Mouse (Mus musculus): ENCODE data around the gene Caln1. TPM values are rescaled to one million over a fixed set of nuclear protein-coding genes. Genes with fewer than 3 reads are reported as not detected.

The Caln1 gene
- total RNA-seq, 2 experiments from 2014 or later: 129 to 132 TPM

- Histone ChIP-seq H3K4me3 (no peak overlapping the region), H3K27ac (no peak overlapping the region)
- no peak for DNase-seq (ENCODE audit: low spot score in 2 of 2)
- TF ChIP-seq CTCF (conservative IDR thresholded peaks at IDR 0.05): no peak
Observed at GRCm38 (mm10) chr5:130691349-130691748, 322.1 kb downstream of the Caln1 start.

GRCm38 (mm10) chr5:130699476-130699875 lies 330.2 kb downstream of the Caln1 start:
- no peak overlapping the region for H3K4me3 ChIP-seq
- no peak overlapping the region for H3K27ac ChIP-seq
- no peak for TF ChIP-seq CTCF (conservative IDR thresholded peaks at IDR 0.05)
- no peak for DNase-seq (ENCODE audit: low spot score in 2 of 2)

DNA sequence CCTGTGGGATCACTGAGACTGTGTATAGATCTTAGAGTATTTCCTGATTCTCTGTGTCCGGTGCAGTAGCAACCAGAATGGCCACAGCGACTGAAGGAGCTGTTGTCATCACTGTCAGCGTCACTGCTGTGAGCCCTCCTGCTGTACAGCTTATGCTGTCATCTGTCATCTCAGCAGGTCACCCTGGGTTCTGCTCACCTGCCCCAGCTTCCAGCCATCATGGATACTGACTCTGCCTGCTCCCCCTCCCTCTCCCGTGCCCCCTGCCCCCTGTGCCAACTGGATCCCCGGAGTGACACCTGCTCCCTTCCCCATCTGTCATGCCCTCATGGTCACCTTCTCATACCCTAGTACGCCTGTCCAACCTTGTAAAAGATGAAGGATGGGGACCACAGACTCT lies 332.5 kb downstream of the Caln1 start:
- Histone ChIP-seq H3K27ac (no peak overlapping the region), H3K4me3 (no peak overlapping the region)
- no peak for DNase-seq (ENCODE audit: low spot score in 2 of 2)
- no peak for TF ChIP-seq CTCF (conservative IDR thresholded peaks at IDR 0.05)

GRCm38 (mm10) chr5:130702361-130702760 lies 333.1 kb downstream of the Caln1 start:
- TF ChIP-seq CTCF (conservative IDR thresholded peaks at IDR 0.05): no peak
- Histone ChIP-seq H3K4me3 (no peak overlapping the region), H3K27ac (no peak overlapping the region)
- no peak for DNase-seq (ENCODE audit: low spot score in 2 of 2)

GRCm38 (mm10) chr5:130704866-130705265 lies 335.6 kb downstream of the Caln1 start:
- TF ChIP-seq CTCF (conservative IDR thresholded peaks at IDR 0.05): no peak
- Histone ChIP-seq H3K27ac (no peak overlapping the region), H3K4me3 (no peak overlapping the region)
- DNase-seq (ENCODE audit: low spot score in 2 of 2): no peak

GRCm38 (mm10) chr5:130706202-130706855 lies 337.1 kb downstream of the Caln1 start:
- no peak for TF ChIP-seq CTCF (conservative IDR thresholded peaks at IDR 0.05)
- no peak overlapping the region for H3K27ac ChIP-seq
- no peak overlapping the region for H3K4me3 ChIP-seq
- no peak for DNase-seq (ENCODE audit: low spot score in 2 of 2)

DNA sequence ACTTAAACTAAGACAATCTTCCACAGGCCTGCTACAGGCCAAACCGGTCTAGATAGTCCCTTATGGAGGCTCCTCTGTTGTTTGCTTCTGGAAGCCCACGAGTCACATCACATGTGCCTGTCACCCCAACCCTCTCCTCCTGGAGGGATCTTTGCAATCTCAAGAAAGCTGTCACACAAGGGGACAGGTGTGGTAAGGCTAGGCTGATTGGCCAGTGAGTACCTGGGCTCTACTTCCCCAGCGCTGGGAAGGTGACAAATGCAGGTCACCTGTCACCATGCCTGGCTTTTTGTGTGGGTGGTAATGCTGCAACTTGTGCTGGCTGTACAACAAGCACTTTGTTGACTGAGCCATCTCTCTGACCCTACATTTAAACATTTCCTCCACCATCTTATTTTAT lies 338.5 kb downstream of the Caln1 start:
- Histone ChIP-seq H3K27ac (no peak overlapping the region), H3K4me3 (no peak overlapping the region)
- TF ChIP-seq CTCF (conservative IDR thresholded peaks at IDR 0.05): no peak
- DNase-seq (ENCODE audit: low spot score in 2 of 2): no peak

GRCm38 (mm10) chr5:130708616-130709015 lies 339.4 kb downstream of the Caln1 start:
- no peak for TF ChIP-seq CTCF (conservative IDR thresholded peaks at IDR 0.05)
- Histone ChIP-seq H3K27ac (no peak overlapping the region), H3K4me3 (no peak overlapping the region)
- DNase-seq (ENCODE audit: low spot score in 2 of 2): no peak

GRCm38 (mm10) chr5:130711643-130712042 lies 342.4 kb downstream of the Caln1 start:
- DNase-seq (ENCODE audit: low spot score in 2 of 2): no peak
- Histone ChIP-seq H3K4me3 (no peak overlapping the region), H3K27ac (no peak overlapping the region)
- no peak for TF ChIP-seq CTCF (conservative IDR thresholded peaks at IDR 0.05)

- DNase-seq (ENCODE audit: low spot score in 2 of 2): no peak
- TF ChIP-seq CTCF (conservative IDR thresholded peaks at IDR 0.05): no peak
- Histone ChIP-seq H3K27ac (no peak overlapping the region), H3K4me3 (no peak overlapping the region)
Observed at GRCm38 (mm10) chr5:130712281-130712680, 343.0 kb downstream of the Caln1 start.

DNA sequence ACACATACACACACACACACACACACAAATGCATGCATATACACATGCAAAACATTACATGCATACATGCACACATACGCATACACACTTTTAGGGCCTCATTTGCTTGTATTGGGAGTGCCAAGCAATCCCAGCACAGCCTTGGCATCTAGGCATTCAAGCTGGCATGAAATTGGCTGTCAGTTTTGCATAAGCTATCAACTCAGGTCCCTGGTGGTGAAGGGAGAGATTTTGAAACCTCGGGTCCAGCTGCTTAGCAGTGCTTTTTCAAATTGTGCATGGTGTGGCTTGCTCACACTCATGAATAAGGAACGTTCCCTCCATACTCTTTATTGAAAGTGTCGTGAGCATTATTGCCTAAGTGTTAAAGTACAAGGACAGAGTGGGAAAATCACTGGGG lies 345.9 kb downstream of the Caln1 start:
- Histone ChIP-seq H3K27ac (no peak overlapping the region), H3K4me3 (no peak overlapping the region)
- peak; percentile 45 for TF ChIP-seq CTCF (conservative IDR thresholded peaks at IDR 0.05)
- DNase-seq (ENCODE audit: low spot score in 2 of 2): peak in 1 of 2 experiments; percentile 35

DNA sequence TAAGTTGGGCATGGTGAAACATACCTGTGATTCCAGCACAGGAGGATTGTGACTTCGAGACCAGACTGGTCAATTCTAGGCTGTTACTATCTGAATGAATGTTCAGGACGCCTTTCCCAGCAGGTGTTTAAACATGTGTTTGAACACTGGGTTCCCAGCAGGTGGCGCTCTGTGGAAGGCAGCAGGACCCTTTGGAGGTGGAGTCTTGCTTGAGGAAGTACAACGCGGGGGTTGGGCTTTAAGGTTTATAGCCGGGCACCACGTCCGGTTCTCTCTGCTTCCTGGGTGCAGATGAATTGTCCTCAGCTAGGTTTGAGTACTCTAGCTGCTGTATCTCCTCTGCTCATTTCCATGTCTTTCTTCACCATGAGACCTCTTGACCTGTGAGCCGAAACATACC lies 349.1 kb downstream of the Caln1 start:
- H3K27ac ChIP-seq: no peak overlapping the region
- TF ChIP-seq CTCF (conservative IDR thresholded peaks at IDR 0.05): peak; percentile 51
- H3K4me3 ChIP-seq: no peak overlapping the region
- DNase-seq (ENCODE audit: low spot score in 2 of 2): no peak

DNA sequence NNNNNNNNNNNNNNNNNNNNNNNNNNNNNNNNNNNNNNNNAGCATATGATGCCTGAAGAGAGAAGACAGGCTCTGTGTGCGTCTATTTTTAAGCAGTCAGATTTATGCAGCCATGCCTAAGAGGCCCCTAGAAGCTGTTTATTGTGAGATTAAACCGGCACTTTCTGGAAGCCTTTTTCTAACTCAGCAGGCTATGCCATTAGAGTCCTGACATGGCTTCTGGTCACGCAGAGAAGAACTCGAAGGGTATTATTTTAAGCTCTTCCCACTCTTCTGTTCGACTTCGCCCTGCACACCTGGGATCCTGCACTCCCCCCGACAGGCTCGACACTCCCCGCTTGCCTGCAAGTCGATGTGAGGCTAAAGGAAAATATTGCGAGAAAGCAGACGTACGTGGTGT lies 372.9 kb downstream of the Caln1 start:
- no peak for DNase-seq (ENCODE audit: low spot score in 2 of 2)
- H3K4me3 ChIP-seq: no peak overlapping the region
- H3K27ac ChIP-seq: no peak overlapping the region
- TF ChIP-seq CTCF (conservative IDR thresholded peaks at IDR 0.05): no peak

GRCm38 (mm10) chr5:130757517-130757916 lies 388.3 kb downstream of the Caln1 start:
- Histone ChIP-seq H3K4me3 (no peak overlapping the region), H3K27ac (no peak overlapping the region)
- DNase-seq (ENCODE audit: low spot score in 2 of 2): no peak
- peak; percentile 71 for TF ChIP-seq CTCF (conservative IDR thresholded peaks at IDR 0.05)
